Mouse (Mus musculus) midbrain, embryonic 15.5 days (tissue): ENCODE results near the gene Dpf3. TPM values are rescaled to one million over a fixed set of nuclear protein-coding genes. Genes with fewer than 3 reads are reported as not detected.

Experiments used
- ATAC-seq: fragments of 200-750 bp; cut with Nextera tagmentation; replicated peaks from 2 replicates; pipeline ENCODE4 v1.8.0; 2017; ENCODE audit warnings: moderate TSS enrichment
- H3K27ac ChIP-seq: fragments of 300-500 bp; sonication (generic); 2 replicates; pipeline ENCODE4 v1.5.1; 2015; ENCODE audit warnings: mild to moderate bottlenecking, inconsistent platforms
- H3K27me3 ChIP-seq: fragments of 300-500 bp; sonication (generic); replicated peaks from 2 replicates; pipeline ENCODE4 v1.6.1; 2015; ENCODE audit warnings: inconsistent platforms
- H3K36me3 ChIP-seq: fragments of 300-500 bp; sonication (generic); replicated peaks from 2 replicates; pipeline ENCODE4 v1.6.1; 2015; ENCODE audit warnings: inconsistent platforms
- H3K4me1 ChIP-seq: fragments of 300-500 bp; sonication (generic); 2 replicates; pipeline ENCODE4 v1.6.1; 2015; ENCODE audit warnings: inconsistent platforms
- H3K4me2 ChIP-seq: fragments of 300-500 bp; sonication (generic); 2 replicates; pipeline ENCODE4 v1.6.1; 2015; ENCODE audit warnings: inconsistent platforms, mild to moderate bottlenecking, moderate library complexity
- H3K4me3 ChIP-seq: fragments of 300-500 bp; sonication (generic); 2 replicates; pipeline ENCODE4 v1.5.1; 2015; ENCODE audit warnings: mild to moderate bottlenecking, inconsistent platforms
- H3K9ac ChIP-seq: fragments of 300-500 bp; sonication (generic); 2 replicates; pipeline ENCODE4 v1.6.1; 2015; ENCODE audit warnings: mild to moderate bottlenecking, inconsistent platforms
- H3K9me3 ChIP-seq: fragments of 300-500 bp; sonication (generic); 2 replicates; pipeline ENCODE4 v1.6.1; 2016; ENCODE audit warnings: inconsistent platforms
- WGBS: fragments of 180-500 bp; shearing (Covaris S2); methylation state at CpG from one replicate; pipeline ENCODE4 v1.1.7; 2015; ENCODE audit warnings: mixed read lengths; 5-methylcytosine and 5-hydroxymethylcytosine counted together
- polyA plus RNA-seq: library from polyadenylated mRNA; unstranded; fragments of >200 nt; fragmentation: Nextera tagmentation; extraction: Ambion mirVana; gene quantifications from 2 replicates; pipeline ENCODE4 v1.2.1, GENCODE M21; 2015

The Dpf3 gene
- polyA plus RNA-seq, 1 experiment from 2014 or later, result 26.9 TPM

DNA sequence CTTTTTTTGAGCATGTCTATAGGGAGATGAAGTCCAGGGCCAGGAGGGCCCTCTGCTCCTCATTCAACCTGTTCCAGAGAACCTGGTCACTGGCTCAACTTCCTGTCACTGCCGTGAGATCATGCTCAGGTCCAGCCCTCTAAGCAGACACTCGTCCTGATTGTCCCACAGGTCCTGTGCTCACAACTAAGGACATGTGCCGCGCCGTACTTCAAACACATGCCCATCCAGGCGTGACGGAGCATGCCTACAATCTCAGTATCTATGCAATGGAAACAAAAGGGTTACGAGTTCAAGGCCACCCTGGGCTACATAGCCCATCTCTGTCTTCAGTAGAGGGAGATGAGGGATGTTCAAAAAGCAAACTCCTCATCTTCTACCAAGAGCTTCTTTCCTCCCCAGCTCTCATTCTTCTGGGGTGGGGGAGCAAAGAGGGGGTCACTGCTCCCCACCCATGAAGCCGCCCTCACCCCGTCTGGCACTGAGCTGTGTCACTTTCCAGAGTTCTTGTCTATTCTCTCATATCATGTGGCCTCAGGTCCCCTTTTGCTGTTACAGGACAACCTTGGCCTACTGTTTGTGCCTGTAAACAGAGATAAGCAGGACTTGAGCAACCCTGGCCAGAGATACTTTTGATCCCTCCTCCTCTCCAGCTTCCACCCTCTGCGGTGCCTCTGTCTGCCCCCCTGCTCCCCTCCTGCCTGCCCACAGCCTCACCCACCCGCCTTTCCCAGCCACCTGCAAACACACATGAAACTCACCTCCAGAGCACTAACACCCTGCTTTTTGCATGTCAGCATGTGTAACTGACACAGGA lies 112.3 kb downstream of the Dpf3 start:
- ATAC-seq, result no peak
- no peak overlapping the region for H3K4me3 ChIP-seq
- WGBS, result 83% methylated on average over 12 of the region's 12 CpGs
- H3K27ac ChIP-seq, result no peak overlapping the region
- H3K4me2 ChIP-seq, result no peak overlapping the region
- no peaks in the 10 kb centered on the region for H3K36me3 ChIP-seq
- no peaks in the 10 kb centered on the region for H3K4me1 ChIP-seq
- no peaks in the 10 kb centered on the region for H3K27me3 ChIP-seq
- H3K9ac ChIP-seq, result no peak overlapping the region
- H3K9me3 ChIP-seq, result no peaks in the 10 kb centered on the region

- Histone ChIP-seq H3K27me3 (no peaks in the 10 kb centered on the region), H3K36me3 (no peaks in the 10 kb centered on the region), H3K27ac (no peak overlapping the region), H3K4me3 (no peak overlapping the region), H3K9me3 (no peaks in the 10 kb centered on the region), H3K9ac (no peak overlapping the region), H3K4me1 (no peaks in the 10 kb centered on the region), H3K4me2 (no peak overlapping the region)
- no peak for ATAC-seq
- 58% methylated on average over 7 of the region's 7 CpGs for WGBS
These were observed 114.4 kb downstream of the Dpf3 start for GRCm38 (mm10) chr12:83373081-83373480.

GRCm38 (mm10) chr12:83372290-83372689 lies 115.2 kb downstream of the Dpf3 start:
- Histone ChIP-seq H3K27me3 (no peaks in the 10 kb centered on the region), H3K4me3 (no peak overlapping the region), H3K4me2 (no peak overlapping the region), H3K36me3 (no peaks in the 10 kb centered on the region), H3K9ac (no peak overlapping the region), H3K9me3 (no peaks in the 10 kb centered on the region), H3K4me1 (no peaks in the 10 kb centered on the region), H3K27ac (no peak overlapping the region)
- WGBS, result 84% methylated on average over 7 of the region's 7 CpGs
- ATAC-seq, result no peak

- H3K9me3 ChIP-seq, result no peaks in the 10 kb centered on the region; the same call in 1 of the 2 replicates
- 88% methylated on average over 11 of the region's 11 CpGs for WGBS
- no peak for ATAC-seq
- H3K4me2 ChIP-seq, result no peak overlapping the region
- no peak overlapping the region for H3K4me3 ChIP-seq
- H3K27ac ChIP-seq, result no peak overlapping the region
- no peaks in the 10 kb centered on the region for H3K27me3 ChIP-seq
- H3K36me3 ChIP-seq, result no peaks in the 10 kb centered on the region
- no peak overlapping the region for H3K9ac ChIP-seq
- no peaks in the 10 kb centered on the region for H3K4me1 ChIP-seq
These were observed 117.3 kb downstream of the Dpf3 start for GRCm38 (mm10) chr12:83370221-83370620.

DNA sequence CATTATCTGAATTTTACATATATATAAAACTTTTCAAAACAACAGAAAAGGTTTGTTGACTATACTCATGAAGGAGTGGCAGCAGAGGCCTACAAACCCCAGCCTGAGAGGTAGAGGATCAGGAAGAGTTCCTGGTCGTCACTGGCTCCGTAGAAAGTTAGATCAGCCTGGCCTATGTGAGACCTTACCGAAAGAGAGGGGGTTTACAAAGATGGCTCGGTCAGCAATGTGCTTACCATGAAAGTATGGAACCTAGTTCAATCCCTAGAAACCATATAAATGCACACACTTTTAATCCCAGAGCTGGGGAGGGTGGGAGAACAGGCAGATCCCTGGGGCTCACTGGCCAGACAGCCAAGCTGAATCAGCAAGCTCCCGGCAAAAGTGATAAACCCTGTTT lies 118.1 kb downstream of the Dpf3 start:
- no peaks in the 10 kb centered on the region for H3K36me3 ChIP-seq
- H3K27me3 ChIP-seq, result no peaks in the 10 kb centered on the region
- H3K9me3 ChIP-seq, result no peaks in the 10 kb centered on the region; the same call in 1 of the 2 replicates
- ATAC-seq, result no peak
- H3K4me2 ChIP-seq, result no peak overlapping the region
- 90% methylated on average over 5 of the region's 5 CpGs for WGBS
- H3K27ac ChIP-seq, result no peak overlapping the region
- no peak overlapping the region for H3K4me3 ChIP-seq
- no peaks in the 10 kb centered on the region for H3K4me1 ChIP-seq
- no peak overlapping the region for H3K9ac ChIP-seq

GRCm38 (mm10) chr12:83367486-83367885 lies 120.0 kb downstream of the Dpf3 start:
- Histone ChIP-seq H3K27me3 (no peaks in the 10 kb centered on the region), H3K27ac (no peak overlapping the region), H3K4me3 (no peak overlapping the region), H3K4me2 (no peak overlapping the region), H3K9me3 (no peaks in the 10 kb centered on the region; the same call in 1 of the 2 replicates), H3K9ac (no peak overlapping the region), H3K36me3 (no peaks in the 10 kb centered on the region), H3K4me1 (no peaks in the 10 kb centered on the region)
- no peak for ATAC-seq
- 90% methylated on average over 1 of the region's 1 CpGs for WGBS

DNA sequence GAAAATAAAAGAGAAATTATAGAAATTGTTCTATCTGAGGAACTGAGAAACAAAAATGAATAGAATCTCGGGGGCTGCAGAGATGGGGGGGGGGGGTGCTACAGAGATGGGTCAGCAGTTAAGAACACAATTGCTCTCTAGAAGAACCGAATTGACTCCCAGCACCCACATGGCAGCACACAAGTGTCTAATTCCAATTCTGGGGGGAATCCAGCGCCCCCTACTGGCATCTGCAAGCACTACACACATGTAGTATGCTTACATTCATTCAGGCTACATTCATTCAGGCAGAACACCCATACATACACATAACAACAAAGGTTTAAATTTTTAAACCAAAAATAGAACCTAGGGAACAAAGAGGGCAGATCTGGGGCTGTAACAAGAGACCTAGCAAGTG lies 122.7 kb downstream of the Dpf3 start:
- no peaks in the 10 kb centered on the region for H3K27me3 ChIP-seq
- no peak overlapping the region for H3K4me3 ChIP-seq
- H3K36me3 ChIP-seq, result no peaks in the 10 kb centered on the region
- H3K4me1 ChIP-seq, result no peaks in the 10 kb centered on the region
- H3K9ac ChIP-seq, result no peak overlapping the region
- H3K9me3 ChIP-seq, result no peaks in the 10 kb centered on the region; the same call in 1 of the 2 replicates
- no peak overlapping the region for H3K4me2 ChIP-seq
- 68% methylated on average over 3 of the region's 3 CpGs for WGBS
- no peak for ATAC-seq
- no peak overlapping the region for H3K27ac ChIP-seq

DNA sequence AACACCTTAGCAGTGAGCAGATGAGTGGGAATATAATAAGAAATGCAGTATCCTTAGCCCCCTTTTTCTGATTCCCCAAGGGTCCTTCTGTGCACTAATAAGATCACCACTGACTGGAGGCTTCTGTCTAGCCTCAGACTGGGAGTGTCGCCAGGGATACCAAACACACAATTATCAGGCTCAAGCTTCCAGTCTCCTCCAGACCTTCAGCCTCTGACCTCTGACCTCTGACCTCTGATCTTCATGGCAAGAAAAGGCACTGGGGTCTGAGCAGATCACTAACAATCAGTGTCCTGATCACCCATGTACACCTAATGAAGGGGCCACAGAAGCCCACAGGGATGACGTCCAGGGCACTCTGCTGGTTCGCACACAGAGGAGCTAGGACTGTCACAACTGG lies 125.7 kb downstream of the Dpf3 start:
- Histone ChIP-seq H3K9ac (no peak overlapping the region), H3K27ac (no peak overlapping the region), H3K36me3 (no peaks in the 10 kb centered on the region), H3K4me1 (no peaks in the 10 kb centered on the region), H3K4me3 (no peak overlapping the region), H3K4me2 (no peak overlapping the region), H3K27me3 (no peaks in the 10 kb centered on the region), H3K9me3 (no peaks in the 10 kb centered on the region; the same call in 1 of the 2 replicates)
- WGBS, result 40% methylated on average over 3 of the region's 3 CpGs
- ATAC-seq, result no peak

- H3K9ac ChIP-seq, result no peak overlapping the region
- H3K9me3 ChIP-seq, result no peaks in the 10 kb centered on the region
- ATAC-seq, result no peak
- H3K27ac ChIP-seq, result no peak overlapping the region
- H3K4me2 ChIP-seq, result no peak overlapping the region
- no peaks in the 10 kb centered on the region for H3K27me3 ChIP-seq
- no peaks in the 10 kb centered on the region for H3K36me3 ChIP-seq
- WGBS, result 85% methylated on average over 6 of the region's 6 CpGs
- no peaks in the 10 kb centered on the region for H3K4me1 ChIP-seq
- H3K4me3 ChIP-seq, result no peak overlapping the region
These were observed 134.9 kb downstream of the Dpf3 start for GRCm38 (mm10) chr12:83352640-83353039.

- WGBS, result 84% methylated on average over 5 of the region's 5 CpGs
- Histone ChIP-seq H3K9ac (no peak overlapping the region), H3K27ac (no peak overlapping the region), H3K9me3 (no peaks in the 10 kb centered on the region), H3K36me3 (no peaks in the 10 kb centered on the region), H3K4me3 (no peak overlapping the region), H3K4me2 (no peak overlapping the region), H3K27me3 (no peaks in the 10 kb centered on the region), H3K4me1 (no peaks in the 10 kb centered on the region)
- no peak for ATAC-seq
These were observed 137.8 kb downstream of the Dpf3 start for GRCm38 (mm10) chr12:83349736-83350135.

DNA sequence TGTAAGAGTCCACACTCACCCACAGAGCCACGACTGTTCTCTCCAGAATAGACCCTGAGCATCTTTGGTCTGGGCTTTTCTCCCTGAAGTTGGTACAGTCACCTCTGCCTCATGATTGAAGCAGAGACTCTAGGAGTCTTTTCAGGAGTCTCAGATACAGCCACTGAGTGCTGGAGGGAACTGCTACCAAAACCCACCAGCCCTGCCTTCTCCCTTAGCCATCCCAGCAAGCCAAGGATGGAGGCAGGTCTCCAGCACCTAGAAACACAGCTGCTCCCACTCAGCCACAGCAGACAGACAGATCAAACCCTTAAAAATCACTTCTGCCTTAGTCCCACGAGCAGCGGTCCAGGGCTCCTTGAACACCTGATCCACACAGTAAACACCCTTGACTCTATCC lies 139.3 kb downstream of the Dpf3 start:
- ATAC-seq, result no peak
- no peak overlapping the region for H3K9ac ChIP-seq
- 81% methylated on average over 3 of the region's 3 CpGs for WGBS
- H3K4me3 ChIP-seq, result no peak overlapping the region
- H3K36me3 ChIP-seq, result no peaks in the 10 kb centered on the region
- H3K27ac ChIP-seq, result no peak overlapping the region
- no peaks in the 10 kb centered on the region for H3K4me1 ChIP-seq
- H3K27me3 ChIP-seq, result no peaks in the 10 kb centered on the region
- H3K9me3 ChIP-seq, result no peaks in the 10 kb centered on the region
- H3K4me2 ChIP-seq, result no peak overlapping the region

- Histone ChIP-seq H3K27me3 (no peaks in the 10 kb centered on the region), H3K27ac (no peak overlapping the region), H3K9ac (no peak overlapping the region), H3K4me3 (no peak overlapping the region), H3K9me3 (no peaks in the 10 kb centered on the region), H3K4me1 (peaks cover 16% of the 10 kb centered on the region), H3K36me3 (no peaks in the 10 kb centered on the region), H3K4me2 (no peak overlapping the region)
- whole genome bisulfite sequencing, result 67% methylated on average over 4 of the region's 4 CpGs
- no peak for ATAC-seq
These were observed 144.7 kb downstream of the Dpf3 start for GRCm38 (mm10) chr12:83342875-83343185.
